Mouse (Mus musculus) E14TG2a.4 (cell line): ENCODE data around the gene Hsd17b2.
"Not testable (repeated sequence)": the region's sequence is repeated elsewhere in the genome, so short reads cannot be mapped to it uniquely, and the experiment has no call there.

Source experiments
- H3K27me3 ChIP-seq: 2 replicates; pipeline ENCODE4 v1.6.1; 2014; ENCODE audit warnings: low read length, control low read depth; ENCODE audit not compliant: insufficient read depth
- H3K36me3 ChIP-seq: 2 replicates; pipeline ENCODE4 v1.6.1; 2014; ENCODE audit warnings: low read length, control low read depth; ENCODE audit not compliant: insufficient read depth
- H3K4me1 ChIP-seq: replicated peaks from 2 replicates; pipeline ENCODE4 v1.6.1; 2014; ENCODE audit warnings: low read depth, low read length, control low read depth
- H3K4me3 ChIP-seq: replicated peaks from 2 replicates; pipeline ENCODE4 v1.5.1; 2014; ENCODE audit warnings: mild to moderate bottlenecking, low read length
- H3K9me3 ChIP-seq: 2 replicates; pipeline ENCODE4 v1.6.1; 2014; ENCODE audit warnings: low read length, control low read depth
- CTCF ChIP-seq: conservative IDR thresholded peaks from 2 replicates; pipeline ENCODE4 v1.5.1; 2014; ENCODE audit warnings: low read length
- NANOG ChIP-seq: IDR thresholded peaks from 2 replicates; pipeline ENCODE4 v1.6.1; 2014; ENCODE audit warnings: borderline replicate concordance, low read length, mixed read lengths
- POU5F1 ChIP-seq: IDR thresholded peaks from 2 replicates; pipeline ENCODE4 v1.6.1; 2014; ENCODE audit warnings: low read length, borderline replicate concordance

The Hsd17b2 gene

GRCm38 (mm10) chr8:117726467-117726866 lies 24.8 kb downstream of the Hsd17b2 start:
- Histone ChIP-seq H3K4me3 (no peak overlapping the region), H3K27me3 (peaks cover 24% of the 10 kb centered on the region; the same call in 1 of the 2 replicates), H3K9me3 (no peaks in the 10 kb centered on the region), H3K36me3 (no peaks in the 10 kb centered on the region), H3K4me1 (peaks cover 6% of the 10 kb centered on the region; the same call in 1 of the 2 replicates)
- TF ChIP-seq CTCF: no peak
- no peak for TF ChIP-seq NANOG
- no peak for TF ChIP-seq POU5F1

- Histone ChIP-seq H3K4me1 (peaks cover 6% of the 10 kb centered on the region; the same call in 1 of the 2 replicates), H3K4me3 (no peak overlapping the region), H3K36me3 (no peaks in the 10 kb centered on the region), H3K27me3 (peaks cover 16% of the 10 kb centered on the region; the same call in 1 of the 2 replicates), H3K9me3 (no peaks in the 10 kb centered on the region)
- TF ChIP-seq CTCF: peak; percentile 94
- no peak for TF ChIP-seq NANOG
These were observed 25.9 kb downstream of the Hsd17b2 start for GRCm38 (mm10) chr8:117727561-117727960.

GRCm38 (mm10) chr8:117728234-117728633 lies 26.5 kb downstream of the Hsd17b2 start:
- Histone ChIP-seq H3K4me1 (peaks cover 6% of the 10 kb centered on the region; the same call in 1 of the 2 replicates), H3K36me3 (no peaks in the 10 kb centered on the region), H3K9me3 (no peaks in the 10 kb centered on the region), H3K27me3 (peaks cover 15% of the 10 kb centered on the region; the same call in 1 of the 2 replicates), H3K4me3 (no peak overlapping the region)
- TF ChIP-seq POU5F1 (no peak), NANOG (no peak), CTCF (no peak)

- H3K36me3 ChIP-seq: no peaks in the 10 kb centered on the region
- peaks cover 6% of the 10 kb centered on the region; the same call in 1 of the 2 replicates for H3K4me1 ChIP-seq
- 0 out of 2 replicates have a peak, but pooled peaks cover under 1% of the 10 kb centered on the region for H3K27me3 ChIP-seq
- TF ChIP-seq NANOG (no peak), CTCF (no peak), POU5F1 (no peak)
- no peaks in the 10 kb centered on the region for H3K9me3 ChIP-seq
- H3K4me3 ChIP-seq: no peak overlapping the region
These were observed 29.3 kb downstream of the Hsd17b2 start for GRCm38 (mm10) chr8:117730980-117731379.

GRCm38 (mm10) chr8:117736657-117737175 lies 35.0 kb downstream of the Hsd17b2 start:
- Histone ChIP-seq H3K36me3 (no peaks in the 10 kb centered on the region), H3K4me3 (no peak overlapping the region), H3K4me1 (no peaks in the 10 kb centered on the region), H3K9me3 (no peaks in the 10 kb centered on the region), H3K27me3 (peaks cover 4% of the 10 kb centered on the region; the same call in 1 of the 2 replicates)
- TF ChIP-seq NANOG (no peak), POU5F1 (no peak), CTCF (no peak)

- H3K4me3 ChIP-seq, H3K9me3 ChIP-seq, H3K27me3 ChIP-seq, H3K4me1 ChIP-seq, H3K36me3 ChIP-seq: not testable (repeated sequence)
These were observed 36.5 kb downstream of the Hsd17b2 start for GRCm38 (mm10) chr8:117738206-117738605.

- Histone ChIP-seq H3K4me1 (0 out of 2 replicates have a peak, but pooled peaks cover 1% of the 10 kb centered on the region), H3K9me3 (no peaks in the 10 kb centered on the region), H3K36me3 (no peaks in the 10 kb centered on the region), H3K27me3 (peaks cover 4% of the 10 kb centered on the region; the same call in 1 of the 2 replicates), H3K4me3 (no peak overlapping the region)
- TF ChIP-seq NANOG (no peak), POU5F1 (no peak), CTCF (no peak)
These were observed 38.8 kb downstream of the Hsd17b2 start for GRCm38 (mm10) chr8:117740387-117740998.

GRCm38 (mm10) chr8:117742431-117743012 lies 40.8 kb downstream of the Hsd17b2 start:
- Histone ChIP-seq H3K27me3 (peaks cover 4% of the 10 kb centered on the region; the same call in 1 of the 2 replicates), H3K9me3 (no peaks in the 10 kb centered on the region)
- TF ChIP-seq POU5F1 (no peak), CTCF (no peak), NANOG (no peak)

More at GRCm38 (mm10) chr8:117742431-117743012, 40.8 kb downstream of the Hsd17b2 start:
- peaks cover 18% of the 10 kb centered on the region for H3K4me1 ChIP-seq
- no peak overlapping the region for H3K4me3 ChIP-seq
- H3K36me3 ChIP-seq: no peaks in the 10 kb centered on the region
